Mouse (Mus musculus) frontal cortex, adult 2 months (tissue): ENCODE measurements at regions not wholly inside any gene's neighbourhood (a gene's known extent, or its start where the extent isn't known, plus 50 kb on each side); places are given as distances from the start of the nearest gene placed in this dataset.

Experiments
- DNase-seq, 2 experiments: peaks; one replicate each; pipeline ENCODE4 v3.0.0; 2022; ENCODE audit warnings: low spot score in 1 of 2; ENCODE audit errors: extremely low spot score in 1 of 2

GRCm38 (mm10) chr16:30765591-30765990 is 166.1 kb downstream of the Fam43a start:
- no peak for DNase-seq

GRCm38 (mm10) chr16:30769007-30769442 is 169.5 kb downstream of the Fam43a start:
- no peak for DNase-seq

- DNase-seq: no peak
Measured at GRCm38 (mm10) chr16:30769467-30769866, 169.9 kb downstream of the Fam43a start.

- no peak for DNase-seq
Measured at GRCm38 (mm10) chr16:30772802-30773201, 173.3 kb downstream of the Fam43a start.

GRCm38 (mm10) chr16:30774951-30775661 is 175.6 kb downstream of the Fam43a start:
- no peak for DNase-seq

GRCm38 (mm10) chr16:30775740-30776700 is 176.5 kb downstream of the Fam43a start:
- DNase-seq: no peak

GRCm38 (mm10) chr16:30777416-30777815 is 177.9 kb downstream of the Fam43a start:
- no peak for DNase-seq

GRCm38 (mm10) chr16:30778078-30778477 is 178.6 kb downstream of the Fam43a start:
- DNase-seq: no peak

- DNase-seq: no peak
Measured at GRCm38 (mm10) chr16:30778945-30779344, 179.4 kb downstream of the Fam43a start.

GRCm38 (mm10) chr16:30784261-30784660 is 184.7 kb downstream of the Fam43a start:
- DNase-seq: no peak

- no peak for DNase-seq
Measured at GRCm38 (mm10) chr16:30784949-30785348, 185.4 kb downstream of the Fam43a start.

- no peak for DNase-seq
Measured at GRCm38 (mm10) chr16:30786060-30786459, 186.5 kb downstream of the Fam43a start.

GRCm38 (mm10) chr16:30787351-30787750 is 187.8 kb downstream of the Fam43a start:
- no peak for DNase-seq

- no peak for DNase-seq
Measured at GRCm38 (mm10) chr16:30788321-30788781, 188.8 kb downstream of the Fam43a start.

- DNase-seq: no peak
Measured at GRCm38 (mm10) chr16:30788944-30789781, 189.6 kb downstream of the Fam43a start.

GRCm38 (mm10) chr16:30790036-30790435 is 190.5 kb downstream of the Fam43a start:
- DNase-seq: no peak

- DNase-seq: no peak
Measured at GRCm38 (mm10) chr16:30790551-30791001, 191.1 kb downstream of the Fam43a start.

- DNase-seq: no peak
Measured at GRCm38 (mm10) chr16:30791048-30791855, 191.7 kb downstream of the Fam43a start.

GRCm38 (mm10) chr16:30792738-30793377 is 193.3 kb downstream of the Fam43a start:
- peak in 1 of 2 experiments; percentile 27 for DNase-seq
